Mouse (Mus musculus) layer of hippocampus, adult 2 months (tissue): Measurements from ENCODE around the gene Tnks2. TPM values are rescaled to one million over a fixed set of nuclear protein-coding genes. Genes with fewer than 3 reads are reported as not detected.

Source experiments
- DNase-seq, 2 experiments: peaks; one replicate each; pipeline ENCODE4 v3.0.0; 2022; ENCODE audit warnings: low spot score in 2 of 2
- H3K27ac ChIP-seq: fragments of 200-600 bp; 2 replicates; pipeline ENCODE4 v1.8.1; 2022
- H3K4me3 ChIP-seq: fragments of 200-600 bp; 2 replicates; pipeline ENCODE4 v1.8.1; 2022; ENCODE audit warnings: mild to moderate bottlenecking
- CTCF ChIP-seq: fragments of 200-600 bp; conservative IDR thresholded peaks from 2 replicates; pipeline ENCODE4 v1.8.1; 2022; ENCODE audit warnings: antibody characterized with exemption, mild to moderate bottlenecking, moderate library complexity
- total RNA-seq, 2 experiments: library from RNA; stranded (reverse); gene quantifications; 2 replicates each; pipeline ENCODE4 v1.2.3; 2021

The Tnks2 gene
- total RNA-seq, 2 experiments from 2014 or later, result 123 TPM

GRCm38 (mm10) chr19:36932613-36933012, 98.6 kb downstream of the Tnks2 start:
- TF ChIP-seq CTCF, result no peak
- Histone ChIP-seq H3K4me3 (no peak overlapping the region), H3K27ac (no peak overlapping the region)
- DNase-seq, result no peak

GRCm38 (mm10) chr19:36936285-36936684, 102.3 kb downstream of the Tnks2 start:
- no peak for TF ChIP-seq CTCF
- no peak for DNase-seq
- Histone ChIP-seq H3K27ac (no peak overlapping the region), H3K4me3 (no peak overlapping the region)

GRCm38 (mm10) chr19:36938008-36938407, 104.0 kb downstream of the Tnks2 start:
- no peak for DNase-seq
- H3K27ac ChIP-seq, result no peak overlapping the region
- TF ChIP-seq CTCF, result no peak
- H3K4me3 ChIP-seq, result no peak overlapping the region

GRCm38 (mm10) chr19:36940064-36940463, 106.0 kb downstream of the Tnks2 start:
- Histone ChIP-seq H3K27ac (no peak overlapping the region), H3K4me3 (no peak overlapping the region)
- no peak for DNase-seq
- peak; percentile 40 for TF ChIP-seq CTCF

Other genes with a start within 250 kb of the Tnks2 start
- 10 to 100 TPM; 54.8 to 70.0 TPM for gene Ppp1r3c, start 97.6 kb upstream of the Tnks2 start, total RNA-seq
- 1 to 10 TPM; 6.9 to 9.0 TPM for gene Fgfbp3, start 85.4 kb downstream of the Tnks2 start, total RNA-seq
- 10 to 100 TPM; 23.9 to 33.4 TPM for gene Btaf1, start 91.8 kb downstream of the Tnks2 start, total RNA-seq